Mouse (Mus musculus) frontal cortex, postnatal 10 days (tissue): ENCODE data around the gene Dbi.

ENCODE experiments used
- DNase-seq, 2 experiments: peaks; one replicate each; pipeline ENCODE4 v3.0.0; 2022; ENCODE audit warnings: low spot score in 2 of 2, mixed read lengths in 1 of 2

Gene Dbi

GRCm38 (mm10) chr1:120120969-120121811 is at the start of gene Dbi, which contains the start of gene 3110009E18Rik:
Gene Dbi (minus strand): TSS chr1:120121078.
Gene 3110009E18Rik (plus strand): TSS chr1:120121187.
- peak; percentile 97 to 98 for DNase-seq

GRCm38 (mm10) chr1:120170307-120170706 is 49.4 kb upstream of the Dbi start:
- DNase-seq = no peak

GRCm38 (mm10) chr1:120168674-120169073 is 47.8 kb upstream of the Dbi start:
- no peak for DNase-seq

DNA sequence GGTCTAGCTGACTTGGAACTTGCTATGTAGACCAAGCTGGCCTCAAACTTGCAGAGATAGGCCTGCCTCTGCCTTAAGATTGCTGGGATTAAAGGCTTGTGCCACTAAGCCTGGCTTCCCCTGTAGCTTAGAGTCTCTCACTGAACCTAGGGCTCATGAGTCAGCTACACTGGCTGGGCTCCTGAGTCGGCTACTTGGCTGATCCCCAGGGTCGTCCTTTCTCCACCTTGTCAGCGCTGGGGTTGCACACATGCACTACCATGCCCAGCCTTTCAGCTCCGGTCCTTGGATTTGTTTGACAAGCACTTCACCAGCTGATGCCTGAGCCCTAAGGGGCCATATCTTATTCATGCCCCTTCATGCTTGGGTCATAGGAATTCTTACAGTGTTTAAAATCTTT is 47.1 kb upstream of the Dbi start:
- DNase-seq = no peak

DNA sequence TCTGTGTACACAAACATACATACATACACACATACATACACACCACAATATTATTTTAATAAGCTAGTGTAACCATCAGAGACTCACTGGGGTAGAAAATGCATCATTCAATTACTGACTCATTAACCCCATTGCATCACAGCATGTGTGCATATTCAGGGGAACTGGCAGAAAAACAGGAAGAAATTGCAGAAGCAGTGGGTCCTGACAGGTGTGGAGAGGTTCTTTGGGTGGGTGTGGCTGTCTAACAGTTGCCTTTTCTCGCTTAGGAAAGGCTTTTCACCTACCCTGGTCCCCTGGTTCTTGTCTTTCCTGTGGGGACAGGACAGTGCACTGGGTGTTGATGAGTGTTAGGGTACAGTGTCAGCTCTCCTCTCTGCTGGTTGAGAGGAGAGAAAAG is 41.7 kb upstream of the Dbi start:
- no peak for DNase-seq

DNA sequence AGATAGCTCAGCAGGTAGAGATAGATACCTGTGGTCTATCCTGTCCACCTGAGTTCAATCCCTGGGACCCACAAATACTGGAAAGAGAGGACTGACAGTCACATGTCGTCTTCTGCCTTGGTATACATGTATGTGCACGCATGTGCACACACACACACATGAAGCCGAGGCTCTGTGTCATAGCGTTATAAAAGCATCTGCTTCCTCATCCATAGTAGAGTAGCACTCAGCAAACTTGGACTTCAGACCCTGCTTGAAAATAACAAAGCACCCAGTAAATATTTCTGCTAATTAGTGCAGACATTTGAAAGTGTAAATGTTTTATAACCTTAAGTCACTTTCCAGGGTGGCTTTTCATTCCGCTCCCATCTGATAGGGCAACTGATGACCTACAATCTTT is 40.6 kb upstream of the Dbi start:
- no peak for DNase-seq

DNA sequence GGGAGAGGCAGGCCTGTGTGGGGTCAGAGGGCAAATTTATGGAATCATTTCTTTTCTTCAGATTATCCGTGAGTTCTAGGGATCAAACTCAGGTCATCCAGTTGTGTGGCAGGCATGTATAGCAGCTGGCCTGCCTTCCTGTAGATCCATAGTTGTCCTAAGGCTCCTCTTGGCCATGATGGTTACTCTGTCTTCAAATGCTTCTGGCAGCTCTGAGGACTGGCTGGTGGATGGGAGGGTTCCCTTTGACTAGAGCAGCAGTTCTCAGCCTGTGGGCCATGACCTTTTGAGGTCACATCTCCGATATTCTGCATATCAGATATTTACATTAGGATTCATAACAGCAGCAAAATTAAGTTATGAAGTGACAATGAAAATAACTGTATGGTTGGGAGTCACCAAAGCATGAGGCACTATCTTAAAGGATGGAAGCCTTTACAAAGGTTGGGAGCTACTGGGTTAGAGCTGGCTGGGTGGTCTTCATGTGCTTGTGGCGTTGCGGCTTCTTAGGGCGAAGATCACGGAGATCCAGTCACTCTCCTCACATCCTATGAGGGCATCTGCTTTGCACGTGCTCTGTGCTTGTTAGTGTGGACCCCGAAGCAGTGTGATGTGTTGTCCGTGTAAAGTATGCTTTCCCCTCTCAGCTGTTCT is 37.7 kb upstream of the Dbi start:
- DNase-seq = no peak

DNA sequence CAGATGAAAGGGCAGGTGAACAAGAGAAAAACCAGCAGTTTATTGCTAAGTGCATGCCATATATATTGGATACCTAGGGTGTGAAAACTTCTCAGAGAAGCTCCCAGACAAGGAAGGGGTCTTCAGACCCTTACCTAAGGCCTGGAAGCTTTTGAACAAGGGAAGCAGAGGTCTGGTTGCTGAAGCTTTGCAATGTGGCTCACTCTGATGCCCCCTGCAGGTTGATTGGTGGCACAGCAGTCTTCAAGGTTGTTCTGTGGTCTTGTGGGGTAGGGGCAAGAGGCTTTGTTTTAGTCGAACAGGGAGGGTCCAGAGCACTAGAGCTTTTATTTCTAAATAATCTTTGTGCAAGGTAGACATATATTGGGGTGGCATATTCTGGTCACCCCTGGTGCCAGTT is 34.4 kb upstream of the Dbi start:
- no peak for DNase-seq

GRCm38 (mm10) chr1:120154232-120154631 is 33.4 kb upstream of the Dbi start:
- DNase-seq = no peak

DNA sequence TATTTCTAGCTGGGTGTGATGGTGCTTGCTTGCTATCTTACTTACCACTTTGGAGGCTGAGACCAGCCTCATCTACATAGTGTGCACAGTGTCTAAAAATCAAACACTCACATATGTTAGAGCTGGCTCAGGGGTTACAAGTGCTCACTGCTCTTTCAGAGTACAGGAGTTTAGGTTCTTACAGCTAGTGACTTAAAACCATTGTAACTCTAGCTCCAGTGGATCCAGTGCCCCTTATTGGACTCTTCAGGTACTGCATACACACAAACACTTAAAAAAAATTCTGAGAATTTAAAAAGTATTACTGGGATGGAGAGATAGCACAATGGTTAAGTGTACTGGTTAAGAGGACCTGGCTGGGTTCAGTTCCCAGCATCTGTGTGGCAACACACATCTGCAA is 26.1 kb upstream of the Dbi start:
- DNase-seq = no peak

DNA sequence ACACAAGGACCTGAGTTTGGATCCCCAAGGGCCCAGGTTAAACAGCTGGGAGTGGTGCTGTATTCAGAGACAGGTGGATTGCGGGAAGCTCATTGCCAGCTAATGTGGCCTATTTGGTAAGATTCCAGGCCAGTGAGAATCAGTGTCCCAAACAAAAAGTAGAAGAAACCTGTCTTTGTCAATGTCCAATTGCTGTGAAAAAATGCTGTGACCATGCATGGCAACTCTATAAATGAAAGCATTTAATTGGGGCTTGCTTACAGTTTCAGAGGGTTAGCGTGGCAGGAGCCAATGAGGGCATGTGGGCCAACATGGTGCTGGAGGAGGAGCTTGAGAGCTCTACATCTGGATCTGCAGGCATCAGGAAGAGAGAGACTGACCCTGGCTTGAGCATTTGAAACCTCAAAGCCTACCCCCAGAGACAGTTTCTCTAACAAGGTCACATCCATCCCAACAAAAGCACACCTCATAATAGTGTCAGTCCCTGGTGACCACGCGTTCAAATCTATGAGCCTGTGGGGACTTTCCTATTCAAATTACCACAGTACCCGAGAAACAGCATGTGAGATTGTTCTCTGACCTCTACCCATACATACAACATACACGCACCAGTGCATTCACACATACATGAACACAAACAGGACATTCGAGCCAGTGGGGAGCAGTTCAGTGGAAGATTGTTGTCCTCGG is 24.8 kb upstream of the Dbi start:
- no peak for DNase-seq

DNA sequence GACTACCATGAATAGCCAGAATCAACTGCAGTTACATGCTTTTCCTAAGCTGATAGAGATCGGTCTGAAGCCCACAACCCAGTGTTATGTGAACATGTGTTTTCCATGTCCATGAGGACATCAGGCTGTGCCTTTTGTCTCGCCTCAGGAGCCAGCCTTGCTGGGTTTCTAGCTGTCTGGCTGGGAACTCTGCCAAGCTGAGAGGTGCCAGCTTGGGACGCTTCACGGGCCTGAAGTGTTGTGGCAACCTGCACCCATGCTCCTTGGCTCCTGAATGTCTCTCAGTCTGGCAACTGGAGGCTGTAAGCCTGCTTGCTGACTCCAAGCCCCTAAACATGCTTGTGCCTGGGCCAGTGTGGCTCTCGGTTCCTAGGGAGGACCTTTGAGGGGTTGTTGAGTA is 21.7 kb upstream of the Dbi start:
- no peak for DNase-seq

DNA sequence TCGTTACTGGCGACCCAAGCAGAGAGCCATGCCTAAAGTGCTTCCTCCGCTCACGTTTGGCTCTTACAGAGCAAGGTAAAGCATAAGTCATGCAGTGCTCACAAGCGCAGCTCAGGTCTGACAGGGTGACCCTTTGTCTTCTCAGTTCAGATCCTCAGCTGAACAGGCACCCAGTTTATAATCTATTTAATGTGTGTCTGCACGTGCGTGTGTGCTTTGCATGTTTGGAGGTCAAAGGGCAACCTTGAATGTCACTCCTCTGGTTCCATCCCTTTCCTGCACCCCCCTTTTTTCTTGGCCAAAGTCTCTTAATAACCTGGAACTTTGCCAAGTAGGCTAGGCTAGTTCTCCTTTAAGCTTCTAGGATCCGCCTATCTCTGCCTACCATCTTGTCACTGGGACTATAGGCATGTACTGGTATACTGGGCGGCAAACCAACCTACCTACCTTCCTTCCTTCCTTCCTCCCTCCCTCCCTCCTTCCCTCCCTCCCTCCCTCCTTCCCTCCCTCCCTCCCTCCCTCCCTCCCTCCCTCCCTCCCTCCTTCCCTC is 19.3 kb upstream of the Dbi start:
- no peak for DNase-seq

GRCm38 (mm10) chr1:120138923-120139540 is 18.2 kb upstream of the Dbi start:
- no peak for DNase-seq

GRCm38 (mm10) chr1:120135934-120136786 is 15.3 kb upstream of the Dbi start:
- DNase-seq = peak in 1 of 2 experiments; percentile 37

DNA sequence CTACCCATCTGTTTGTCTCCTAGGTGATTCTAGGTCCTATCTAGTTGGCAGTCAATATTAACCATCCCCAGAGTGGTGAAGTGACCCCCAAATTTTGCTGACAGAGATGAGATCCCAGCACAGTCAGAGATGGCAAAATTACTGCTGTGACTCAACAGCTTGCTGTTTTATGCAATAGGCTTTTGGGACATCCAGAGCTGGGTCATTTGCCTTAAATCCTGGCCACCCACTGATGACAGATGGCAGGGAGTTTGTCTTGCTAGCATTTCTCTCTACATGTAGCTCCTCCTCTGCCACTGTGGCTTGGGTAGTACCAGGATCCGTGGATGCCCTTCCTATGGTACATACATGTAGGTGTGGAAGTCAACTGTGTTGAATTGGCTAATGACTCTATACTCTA is 11.5 kb upstream of the Dbi start:
- no peak for DNase-seq

GRCm38 (mm10) chr1:120126318-120126717 is 5.4 kb upstream of the Dbi start:
- no peak for DNase-seq

- DNase-seq = no peak
Observed at GRCm38 (mm10) chr1:120125471-120125870, 4.6 kb upstream of the Dbi start.

DNA sequence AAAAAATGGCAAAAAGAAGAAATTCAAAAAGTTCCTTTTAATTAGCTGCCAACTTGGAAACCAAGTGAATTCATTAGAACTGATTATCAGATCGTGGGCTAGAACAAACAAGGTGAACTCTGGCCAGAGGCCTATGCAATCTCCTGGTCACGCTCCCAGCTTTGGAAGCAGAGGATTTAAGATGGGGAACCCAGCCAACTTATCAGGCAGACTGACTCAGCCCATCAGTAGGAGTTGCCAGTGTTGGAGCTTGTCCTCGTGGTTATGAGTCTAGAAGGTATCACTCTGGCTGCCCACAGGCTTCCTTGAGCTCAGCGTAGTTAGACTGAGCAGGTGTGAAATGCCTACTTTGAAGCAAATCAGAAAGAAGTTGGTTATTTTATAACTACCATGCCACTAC is 4.0 kb upstream of the Dbi start:
- DNase-seq = no peak

- DNase-seq = no peak
Observed at GRCm38 (mm10) chr1:120122634-120123383, 1.9 kb upstream of the Dbi start.
